Mouse (Mus musculus): ENCODE results near the gene Zfp599.
A peak's percentile ranks its signal among the peaks of the same experiment; 100 is the strongest.

GRCm38 (mm10) chr9:22259184-22260091 lies at the start of gene Zfp599:
- TF ChIP-seq USF1 (IDR thresholded peaks at IDR 0.05; ENCODE audit: low read depth, low read length) = no peak
- no peak for TF ChIP-seq EP300 (IDR thresholded peaks at IDR 0.05; ENCODE audit: low read length)
- no peak for TF ChIP-seq CTCF (conservative IDR thresholded peaks at IDR 0.05 in 1 of 2, IDR thresholded peaks at IDR 0.05 in 1 of 2; ENCODE audit: low read depth in 2 of 2, low read length in 2 of 2)
- no peak; the same call in 1 of the 2 replicates for TF ChIP-seq MXI1 (IDR thresholded peaks at IDR 0.05; ENCODE audit: low read depth, low read length)
- peak; percentile 79 for TF ChIP-seq POLR2A (IDR thresholded peaks at IDR 0.05; ENCODE audit: low read depth, low read length)
- TF ChIP-seq SMC3 (IDR thresholded peaks at IDR 0.05; ENCODE audit: low read depth, low read length) = no peak
- TF ChIP-seq SIN3A (IDR thresholded peaks at IDR 0.05; ENCODE audit: low read length) = peak; percentile 44; the same call in 1 of the 2 replicates
- no peak for TF ChIP-seq NRF1 (IDR thresholded peaks at IDR 0.05; ENCODE audit: low read depth, low read length)
- no peak for TF ChIP-seq RAD21 (IDR thresholded peaks at IDR 0.05; ENCODE audit: low read depth, low read length)
- peak; percentile 52; the same call in 1 of the 2 replicates for TF ChIP-seq ELF1 (IDR thresholded peaks at IDR 0.05; ENCODE audit: low read depth, low read length)
- TF ChIP-seq IRF4 (IDR thresholded peaks at IDR 0.05; ENCODE audit: low read depth, low read length) = no peak
- no peak for TF ChIP-seq JUND (conservative IDR thresholded peaks at IDR 0.05; ENCODE audit: low read depth, low read length)
- TF ChIP-seq PAX5 (IDR thresholded peaks at IDR 0.05; ENCODE audit: low read length) = no peak
- peak; percentile 35; the same call in 1 of the 2 replicates for TF ChIP-seq TCF12 (IDR thresholded peaks at IDR 0.05; ENCODE audit: low read depth, low read length)

All from CH12.LX (cell line).